Mouse (Mus musculus): ENCODE measurements around the gene Syvn1. TPM values are rescaled to one million over a fixed set of nuclear protein-coding genes. Genes with fewer than 3 reads are reported as not detected.

Syvn1 gene
- total RNA-seq (2012; rRNA removed) (12.5 and 14.3 TPM in 2 replicates), polyA plus RNA-seq (2012; ENCODE audit: insufficient read depth in 1 of 2, insufficient read length in 2 of 2, low read depth in 1 of 2, low replicate concordance in 2 of 2, missing spikeins in 1 of 2) (10 to 100 TPM in 1 of 2 experiments, not detected in 1; 55.0 TPM)

DNA sequence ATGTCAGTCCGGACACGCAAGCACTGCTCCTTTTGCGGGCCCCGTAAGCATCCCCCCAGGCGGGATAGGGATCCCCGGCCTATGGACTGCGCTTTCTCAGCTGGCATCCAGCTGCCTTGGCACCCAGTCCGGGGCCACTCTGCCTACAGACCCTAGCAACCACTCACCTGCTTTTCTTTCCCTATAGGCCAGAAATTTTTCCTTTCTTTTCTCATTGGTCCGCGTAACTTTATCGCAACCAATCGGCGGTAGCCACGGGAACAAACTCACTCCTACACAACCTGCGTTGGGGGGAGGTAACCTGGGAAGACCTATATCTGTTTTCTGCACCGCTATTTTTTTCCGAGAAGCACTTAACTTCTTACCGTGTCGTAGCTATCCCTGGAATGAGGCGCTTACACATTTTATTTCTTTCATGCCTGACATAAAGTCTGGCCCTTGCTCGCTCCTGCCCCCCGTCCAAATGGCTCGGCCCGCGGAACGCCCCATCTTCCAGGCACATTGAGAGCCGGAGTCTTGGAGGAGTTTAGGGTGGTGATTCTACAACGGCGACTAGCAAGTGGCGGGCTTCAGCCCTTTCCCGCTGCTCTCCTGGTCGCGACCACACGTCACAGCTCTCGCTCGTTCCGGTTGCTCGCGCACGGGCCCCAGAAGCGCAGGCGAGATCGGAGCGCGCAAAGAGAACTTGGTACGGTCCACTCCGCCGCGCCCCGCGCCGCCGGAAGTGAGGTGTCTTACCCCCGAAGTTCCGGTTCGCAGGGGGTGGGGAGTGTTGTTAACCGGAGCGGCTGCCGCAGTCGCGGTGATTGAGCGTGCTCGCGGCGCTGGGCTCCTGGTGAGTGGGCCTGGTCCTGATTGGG, at the start of gene Syvn1:
Gene Syvn1, plus strand, starts transcription at position 283 of the 860 bp plus-strand sequence.
- H3K36me3 ChIP-seq (ENCODE audit: control insufficient read depth in 1 of 2, insufficient read depth in 2 of 2, low read length in 2 of 2), result peaks cover under 1 to 12% of the 10 kb centered on the region in 2 experiments; a peak in 2 of 4 replicates
- no peaks in the 10 kb centered on the region for H3K27me3 ChIP-seq (ENCODE audit: control insufficient read depth in 1 of 2, insufficient read depth in 2 of 2, low read length in 2 of 2)
- H3K4me1 ChIP-seq (ENCODE audit: control insufficient read depth in 1 of 2, insufficient read depth in 2 of 2, low read length in 2 of 2), result peaks cover 3 to 23% of the 10 kb centered on the region in 2 experiments; a peak in 3 of 4 replicates
- peak within 1 kb of the TSS; percentile 94 for H3K27ac ChIP-seq (ENCODE audit: control insufficient read depth, low read depth, low read length)
- H3K79me2 ChIP-seq (ENCODE audit: control insufficient read depth, insufficient read depth, low read length, poor library complexity), result peaks cover 22% of the 10 kb centered on the region
- no peaks in the 10 kb centered on the region for H3K9me3 ChIP-seq (replicated peaks; ENCODE audit: insufficient read depth, low read length)
- H3K4me3 ChIP-seq (ENCODE audit: control insufficient read depth in 1 of 2, insufficient read depth in 1 of 2, low read depth in 2 of 2, low read length in 2 of 2), result peak within 1 kb of the TSS; percentile 61 to 81
- peak within 1 kb of the TSS; percentile 77 for H3K9ac ChIP-seq (ENCODE audit: control insufficient read depth, low read depth, low read length, poor library complexity, severe bottlenecking)
- DNase-seq (ENCODE audit: low read depth, low spot score), result peak; percentile 98
- TF ChIP-seq MEF2A (IDR thresholded peaks at IDR 0.05; ENCODE audit: extremely low read depth, insufficient replicate concordance, low read depth, low read length, poor library complexity, severe bottlenecking), result no peak
- TF ChIP-seq MYC (IDR thresholded peaks at IDR 0.05; ENCODE audit: low read depth, low read length), result 0 out of 2 replicates have a peak, but pooled peaks have one; percentile 18
- TF ChIP-seq HCFC1 (IDR thresholded peaks at IDR 0.05; ENCODE audit: low read depth, low read length), result peak; percentile 83
- 0 out of 2 replicates have a peak, but pooled peaks have one; percentile 10 for TF ChIP-seq BHLHE40 (IDR thresholded peaks at IDR 0.05; ENCODE audit: borderline replicate concordance, low read depth, low read length)
- no peak for TF ChIP-seq USF2 (IDR thresholded peaks at IDR 0.05; ENCODE audit: borderline replicate concordance in 1 of 2, insufficient read depth in 1 of 2, low read depth in 1 of 2, low read length in 2 of 2)
- TF ChIP-seq GABPA (IDR thresholded peaks at IDR 0.05; ENCODE audit: low read depth, low read length), result no peak
- TF ChIP-seq MAX (IDR thresholded peaks at IDR 0.05; ENCODE audit: low read length), result peak; percentile 50; the same call in 1 of the 2 replicates
- TF ChIP-seq CHD1 (IDR thresholded peaks at IDR 0.05; ENCODE audit: low read depth, low read length), result peak; percentile 98
- peak; percentile 52 for TF ChIP-seq NRF1 (IDR thresholded peaks at IDR 0.05; ENCODE audit: insufficient read depth, low read depth, low read length, poor library complexity, severe bottlenecking)
- TF ChIP-seq ZKSCAN1 (IDR thresholded peaks at IDR 0.05; ENCODE audit: low read depth, low read length), result no peak
- TF ChIP-seq POLR2AphosphoS2 (IDR thresholded peaks at IDR 0.05; ENCODE audit: low read length), result peak; percentile 89
- TF ChIP-seq NELFE (IDR thresholded peaks at IDR 0.05; ENCODE audit: low read depth, low read length), result peak; percentile 63
- TF ChIP-seq TBP (IDR thresholded peaks at IDR 0.05; ENCODE audit: low read depth, low read length), result peak; percentile 96
- TF ChIP-seq SIN3A (IDR thresholded peaks at IDR 0.05; ENCODE audit: low read length), result peak; percentile 88
- TF ChIP-seq GATA1 (IDR thresholded peaks at IDR 0.05; ENCODE audit: low read depth, low read length), result no peak
- TF ChIP-seq CHD2 (IDR thresholded peaks at IDR 0.05; ENCODE audit: low read length), result peak; percentile 95
- peak; percentile 83 for TF ChIP-seq ZMIZ1 (IDR thresholded peaks at IDR 0.05; ENCODE audit: low read depth, low read length)
- TF ChIP-seq TCF12 (IDR thresholded peaks at IDR 0.05; ENCODE audit: low read depth, low read length), result peak; percentile 53
- TF ChIP-seq UBTF (IDR thresholded peaks at IDR 0.05; ENCODE audit: borderline replicate concordance, insufficient read depth, low read depth, low read length), result no peak
- TF ChIP-seq CTCF (IDR thresholded peaks at IDR 0.05 in 2 of 3, conservative IDR thresholded peaks at IDR 0.05 in 1 of 3; ENCODE audit: control insufficient read depth in 1 of 3, insufficient read depth in 1 of 3, low read depth in 2 of 3, low read length in 3 of 3, poor library complexity in 1 of 3, severe bottlenecking in 1 of 3), result no peak
- no peak for TF ChIP-seq TAL1 (IDR thresholded peaks at IDR 0.05; ENCODE audit: low read length)
- no peak; the same call in 1 of the 2 replicates for TF ChIP-seq POLR2AphosphoS5 (IDR thresholded peaks at IDR 0.05; ENCODE audit: borderline replicate concordance, low read depth, low read length)
- TF ChIP-seq POLR2A (IDR thresholded peaks at IDR 0.05; ENCODE audit: control insufficient read depth in 1 of 2, insufficient read depth in 1 of 2, low read depth in 1 of 2, low read length in 2 of 2, poor library complexity in 1 of 2), result peak; percentile 73 to 86
- peak; percentile 84 for TF ChIP-seq ETS1 (IDR thresholded peaks at IDR 0.05; ENCODE audit: low read depth, low read length)
- no peak for TF ChIP-seq JUND (IDR thresholded peaks at IDR 0.05; ENCODE audit: low read depth, low read length)
- TF ChIP-seq E2F4 (IDR thresholded peaks at IDR 0.05; ENCODE audit: borderline replicate concordance, low read depth, low read length), result no peak
- TF ChIP-seq MYB (IDR thresholded peaks at IDR 0.05; ENCODE audit: low read depth, low read length), result no peak
- TF ChIP-seq KAT2A (conservative IDR thresholded peaks at IDR 0.05; ENCODE audit: low read depth, low read length), result peak; percentile 36; the same call in 1 of the 2 replicates
- no peak for TF ChIP-seq ZC3H11A (IDR thresholded peaks at IDR 0.05; ENCODE audit: low read depth, low read length)
- no peak for TF ChIP-seq RCOR1 (IDR thresholded peaks at IDR 0.05; ENCODE audit: low read depth, low read length)
- TF ChIP-seq RAD21 (IDR thresholded peaks at IDR 0.05; ENCODE audit: low read depth, low read length), result no peak
- TF ChIP-seq EP300 (IDR thresholded peaks at IDR 0.05; ENCODE audit: low read depth in 1 of 2, low read length in 2 of 2), result no peak
- TF ChIP-seq SMC3 (IDR thresholded peaks at IDR 0.05; ENCODE audit: low read depth, low read length), result no peak
- no peak; the same call in 1 of the 2 replicates for TF ChIP-seq MAFK (IDR thresholded peaks at IDR 0.05; ENCODE audit: borderline replicate concordance, low read depth, low read length)
